Mouse (Mus musculus): ENCODE data around the gene Dnajc13.

The Dnajc13 gene

DNA sequence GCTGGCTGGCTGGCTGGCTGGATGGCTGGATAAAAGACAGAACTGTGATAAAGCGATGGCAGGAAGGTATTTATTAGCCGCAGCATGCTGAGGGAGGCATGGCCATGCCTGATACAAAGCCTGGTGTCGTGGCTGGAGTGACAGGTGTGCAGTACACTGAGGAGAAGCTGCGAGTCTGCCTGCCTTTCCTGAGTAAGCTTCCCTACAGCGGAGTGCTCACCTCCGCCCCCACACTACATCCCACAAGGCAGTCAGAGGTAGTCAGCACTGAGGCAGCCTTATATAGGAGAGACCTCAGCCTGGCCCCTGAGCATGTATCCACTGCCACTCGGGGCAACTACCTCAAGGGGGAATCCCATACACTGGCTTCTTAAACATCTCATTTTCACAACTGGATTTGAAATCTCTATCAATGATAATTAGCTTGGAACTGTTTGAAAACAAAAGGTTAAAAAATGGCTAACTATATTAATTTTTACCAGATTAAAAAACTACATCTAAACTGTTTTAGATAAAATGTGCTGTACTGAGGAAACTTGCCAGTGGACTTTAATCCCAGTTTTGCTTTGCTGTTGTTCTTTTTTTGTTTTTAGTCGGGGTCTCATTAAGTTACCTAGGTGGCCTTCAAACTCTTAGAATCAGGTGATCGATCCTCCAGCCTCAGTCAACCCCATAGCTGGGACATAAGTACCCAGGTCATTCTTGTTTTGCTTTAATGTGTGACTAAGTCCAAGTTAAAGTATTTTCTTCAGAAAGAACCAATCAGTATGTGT is 8.1 kb downstream of the Dnajc13 start:
- no peak for DNase-seq

DNA sequence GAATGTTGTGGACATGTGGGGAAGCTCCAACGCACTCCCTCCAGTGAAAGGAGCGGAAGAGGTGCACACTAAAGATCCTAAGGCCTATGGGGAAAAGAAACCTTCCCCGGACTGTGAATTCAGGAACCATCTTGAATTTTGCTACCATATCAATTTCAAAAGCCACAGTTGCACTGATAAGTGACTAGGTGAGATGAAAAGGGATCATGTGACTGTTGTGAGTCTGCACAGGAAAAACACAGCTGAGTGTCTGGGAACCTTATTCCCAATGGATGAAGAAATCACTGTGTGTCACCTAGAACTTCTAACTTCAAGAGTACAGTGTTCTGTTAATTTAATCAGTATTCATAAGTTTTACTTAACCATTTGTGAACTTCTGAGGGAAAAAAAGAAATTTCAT is 10.1 kb downstream of the Dnajc13 start:
- DNase-seq = no peak

DNA sequence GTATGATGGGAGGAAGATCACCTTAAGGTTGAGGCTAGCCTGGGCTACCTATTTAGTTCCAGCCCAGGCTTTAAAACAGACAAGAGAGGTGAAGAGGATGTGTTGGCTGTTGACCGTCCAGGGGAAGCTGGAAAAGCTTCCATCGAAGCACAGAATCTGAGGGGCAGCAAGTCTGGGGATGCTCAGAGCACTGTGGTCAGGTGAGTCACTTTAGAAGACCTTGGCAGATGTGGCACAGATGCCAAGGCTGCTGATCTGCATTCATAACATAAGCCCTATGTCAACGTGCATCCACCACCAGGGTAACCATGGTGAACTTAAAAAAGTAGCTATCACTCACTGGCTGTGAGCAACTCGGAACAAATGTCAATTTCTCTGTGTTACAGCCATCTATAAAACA is 11.0 kb downstream of the Dnajc13 start:
- no peak for DNase-seq

DNA sequence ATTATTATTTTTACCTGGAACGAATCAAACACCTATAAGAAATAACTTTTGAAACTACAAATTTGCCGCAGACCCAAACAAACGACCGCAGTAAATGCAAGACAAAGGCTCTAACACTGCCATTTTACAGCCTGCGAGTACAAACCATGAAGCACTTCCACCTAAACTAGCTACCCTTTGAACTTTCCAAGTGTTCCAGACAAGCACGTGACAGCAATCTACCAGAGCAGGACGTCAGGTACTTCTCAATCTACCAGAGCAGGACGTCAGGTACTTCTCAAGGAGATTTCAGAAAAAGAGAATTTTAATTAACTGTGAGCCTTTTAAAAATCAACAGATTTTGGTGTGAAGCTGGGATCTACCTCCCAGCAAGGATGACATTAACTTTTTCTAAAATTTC is 11.6 kb downstream of the Dnajc13 start:
- no peak for DNase-seq

DNA sequence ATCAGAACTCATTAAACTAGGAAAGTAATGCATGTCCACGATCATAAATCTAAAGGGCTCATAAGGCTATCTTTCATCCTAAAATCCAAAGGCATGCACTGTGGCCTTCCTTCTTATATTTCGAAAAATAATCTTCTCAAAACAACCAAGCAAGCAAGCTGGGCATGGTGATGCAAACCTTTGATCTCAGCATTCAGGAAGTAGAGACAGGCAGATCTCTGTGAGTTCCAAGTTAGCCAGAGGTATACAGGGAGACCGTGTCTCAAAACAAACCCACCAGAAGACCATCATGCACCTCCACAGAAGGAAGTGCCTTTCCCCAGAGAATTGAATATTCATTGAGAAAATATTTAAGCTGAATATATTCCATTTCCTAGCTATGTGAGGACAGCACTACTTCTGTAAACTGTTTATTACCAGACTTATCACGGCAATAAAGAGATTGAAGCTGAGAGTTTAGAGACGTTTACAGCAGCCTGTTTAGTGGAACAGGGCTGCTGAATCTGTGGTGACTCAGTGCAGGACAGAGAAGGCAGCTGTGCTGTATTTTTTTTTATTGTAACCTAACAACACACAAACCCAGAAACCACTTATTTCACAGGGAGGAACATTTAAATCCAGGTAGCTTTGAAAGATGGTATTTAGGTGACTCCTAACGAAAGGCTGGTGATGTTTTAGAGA is 15.3 kb downstream of the Dnajc13 start:
- no peak for DNase-seq

DNA sequence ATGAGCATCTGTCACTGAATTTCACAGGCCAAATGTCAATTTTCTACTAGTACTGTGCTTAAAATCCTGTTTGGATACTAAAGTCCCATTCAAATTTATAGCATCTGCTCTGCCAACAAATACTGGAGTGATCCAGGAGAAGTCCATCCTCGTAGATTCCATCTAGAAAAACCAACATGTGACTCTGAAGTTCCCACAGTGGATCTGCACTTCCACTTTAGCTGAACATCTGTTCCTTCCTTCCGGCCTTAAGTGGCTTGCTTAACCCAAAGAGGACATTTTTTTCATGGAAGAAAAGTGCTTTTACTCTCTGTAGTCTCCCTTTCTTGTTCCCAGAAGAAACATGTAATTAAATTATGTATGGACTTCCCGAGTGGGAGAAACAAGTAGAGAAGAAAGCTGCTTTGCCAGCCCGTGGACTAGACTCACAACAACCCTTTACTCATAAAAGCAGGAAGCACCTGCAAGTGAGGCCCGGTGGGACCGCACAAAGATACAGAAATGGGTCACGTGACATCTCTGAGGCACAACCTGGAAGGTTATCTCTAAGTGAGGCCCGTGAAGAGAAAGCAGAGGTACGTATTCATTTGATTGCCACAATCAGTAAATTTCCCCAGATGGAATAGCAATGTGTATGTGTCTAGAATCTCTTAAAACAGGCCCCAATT is 18.8 kb downstream of the Dnajc13 start:
- DNase-seq = peak; percentile 53

DNA sequence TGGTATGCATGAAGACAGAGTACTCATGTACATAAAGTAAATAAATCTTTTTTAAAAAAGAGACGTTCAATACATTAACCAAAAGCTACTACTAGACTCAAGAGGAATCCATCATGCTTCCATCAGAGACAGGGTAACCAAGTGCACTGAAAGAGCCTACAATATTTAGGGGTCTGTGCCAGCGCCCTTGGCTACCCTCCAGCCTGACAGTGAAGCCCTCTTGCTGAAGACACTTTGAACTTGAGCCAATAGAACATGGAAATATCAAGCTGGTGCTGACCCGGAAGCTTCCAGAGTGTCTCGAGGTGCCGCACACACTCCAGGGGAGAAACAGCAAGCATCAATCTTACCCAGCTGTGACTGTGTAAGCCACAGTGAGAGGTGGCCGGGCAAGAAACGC is 22.6 kb downstream of the Dnajc13 start:
- no peak for DNase-seq

DNA sequence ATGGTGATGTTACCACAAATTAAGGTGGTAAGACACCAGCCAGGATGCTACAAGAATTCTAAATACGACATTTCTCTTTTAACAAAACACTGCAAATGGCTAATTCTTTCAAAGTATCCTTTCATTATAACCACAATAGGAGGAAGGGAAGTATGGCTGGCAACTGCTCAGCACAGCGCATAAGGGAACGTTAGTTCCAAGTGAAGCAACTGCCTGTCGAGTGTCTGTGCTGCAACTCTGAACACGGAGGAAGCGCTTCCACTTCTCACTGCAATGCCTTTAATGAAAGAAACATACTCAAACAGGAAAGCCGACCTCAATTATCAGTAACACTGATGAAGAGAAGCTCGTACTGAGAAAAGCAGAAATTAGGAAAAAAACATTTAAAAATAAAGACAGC is 23.7 kb downstream of the Dnajc13 start:
- DNase-seq = no peak

DNA sequence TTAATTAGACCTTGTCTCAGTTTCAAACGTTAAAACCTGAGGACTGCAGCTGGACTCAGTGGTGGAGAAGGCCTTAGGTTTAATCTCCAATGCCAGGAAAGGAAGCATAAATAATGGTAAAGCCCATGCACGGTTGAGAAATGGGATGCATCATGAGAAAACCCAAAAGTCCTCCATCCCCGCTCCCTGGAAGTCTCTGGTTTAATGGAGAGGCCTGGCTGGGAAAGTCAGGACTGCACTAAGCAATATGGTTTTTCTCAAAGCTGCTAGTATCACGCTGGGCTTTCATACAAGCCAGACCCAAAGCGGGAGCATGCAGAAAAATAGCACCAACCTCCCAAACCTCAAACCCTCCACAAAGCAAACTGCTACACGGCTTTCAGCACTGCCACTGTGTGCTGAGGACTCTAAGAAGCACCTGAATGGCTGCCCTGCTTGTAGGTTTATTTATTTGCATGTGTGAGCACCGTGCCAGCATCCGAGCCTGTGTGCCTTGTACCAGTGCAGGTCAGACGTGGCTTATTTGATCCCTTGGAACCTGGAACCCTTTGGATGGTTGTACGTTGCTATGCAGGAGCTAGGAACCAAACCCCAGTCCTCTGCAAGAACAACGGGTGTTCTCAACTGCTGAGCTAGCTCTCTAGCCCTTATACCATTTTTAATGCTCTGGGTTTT is 26.3 kb downstream of the Dnajc13 start:
- no peak for DNase-seq

DNA sequence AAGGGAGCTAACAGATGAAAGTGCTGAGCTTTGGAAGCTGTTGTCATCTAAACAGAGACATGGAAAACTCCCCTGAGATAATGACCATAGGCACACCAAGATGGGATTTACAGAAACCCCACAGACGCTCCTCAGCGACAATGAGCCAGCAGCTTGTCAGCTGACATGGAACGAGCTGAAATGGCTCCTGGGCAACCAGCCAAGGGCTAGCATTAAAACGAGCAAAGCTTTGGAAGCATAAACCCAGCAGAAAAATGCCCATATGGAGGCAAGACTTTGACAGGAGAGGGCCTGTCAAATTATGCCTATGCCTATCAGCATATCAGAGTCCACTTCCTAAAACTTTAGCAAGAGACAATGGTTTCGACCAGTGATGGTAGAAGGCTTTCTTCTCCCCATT is 27.0 kb downstream of the Dnajc13 start:
- DNase-seq = no peak

DNA sequence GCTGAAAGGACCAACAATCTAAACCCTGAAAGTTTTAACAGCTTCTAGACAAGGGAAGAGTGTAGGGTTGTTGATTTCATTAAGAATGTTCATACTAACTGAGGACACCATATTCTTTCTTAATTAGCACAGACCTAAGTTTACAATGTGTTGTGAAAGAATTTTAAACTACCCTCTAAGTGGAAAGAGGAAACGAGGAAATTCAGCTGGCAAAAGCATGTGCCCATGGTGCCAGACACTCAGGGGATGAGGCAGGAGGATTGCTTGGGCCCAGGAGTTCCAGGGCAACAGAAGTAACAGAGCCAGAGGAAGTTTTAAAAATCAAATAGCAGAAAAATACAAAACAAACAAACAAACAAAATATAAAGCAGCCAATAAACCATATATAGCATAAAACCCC is 28.9 kb downstream of the Dnajc13 start:
- no peak for DNase-seq

DNA sequence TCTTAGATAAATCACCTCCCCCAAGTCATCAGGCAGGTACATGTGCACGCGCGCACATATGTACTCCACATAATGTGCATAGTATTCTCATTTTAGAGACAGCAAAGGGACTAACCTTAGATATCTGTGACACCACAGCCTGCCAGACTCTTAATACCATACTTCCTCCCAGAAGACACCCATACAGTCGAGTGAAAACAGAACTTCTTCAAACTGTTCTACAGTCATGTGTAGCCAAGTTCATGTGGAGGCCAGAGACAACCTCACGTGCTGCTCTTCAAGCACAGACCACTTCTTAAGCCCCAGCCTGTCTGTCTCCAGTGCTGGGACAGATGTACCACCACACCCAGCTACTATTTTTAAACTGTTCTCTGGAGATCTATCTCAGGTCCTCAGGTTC is 29.7 kb downstream of the Dnajc13 start:
- DNase-seq = no peak

DNA sequence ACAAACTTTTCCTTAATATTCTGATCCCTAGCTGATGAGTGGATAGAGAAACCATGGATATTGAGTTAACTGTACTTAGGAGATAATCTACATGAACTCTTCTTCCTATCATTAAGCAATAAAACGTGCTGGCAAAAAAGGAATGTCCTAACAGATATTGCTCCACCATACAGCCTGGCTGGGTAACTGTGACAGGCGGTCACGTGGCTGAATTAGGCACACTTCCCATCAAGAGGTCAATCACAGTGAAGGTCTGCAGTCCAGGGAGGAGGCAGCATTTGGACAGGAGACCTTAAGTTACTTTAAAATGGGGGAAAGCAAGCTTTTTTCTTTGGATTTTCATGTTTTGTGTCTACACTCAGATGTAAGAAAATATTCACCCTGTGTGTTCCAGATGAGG is 30.7 kb downstream of the Dnajc13 start:
- no peak for DNase-seq

DNA sequence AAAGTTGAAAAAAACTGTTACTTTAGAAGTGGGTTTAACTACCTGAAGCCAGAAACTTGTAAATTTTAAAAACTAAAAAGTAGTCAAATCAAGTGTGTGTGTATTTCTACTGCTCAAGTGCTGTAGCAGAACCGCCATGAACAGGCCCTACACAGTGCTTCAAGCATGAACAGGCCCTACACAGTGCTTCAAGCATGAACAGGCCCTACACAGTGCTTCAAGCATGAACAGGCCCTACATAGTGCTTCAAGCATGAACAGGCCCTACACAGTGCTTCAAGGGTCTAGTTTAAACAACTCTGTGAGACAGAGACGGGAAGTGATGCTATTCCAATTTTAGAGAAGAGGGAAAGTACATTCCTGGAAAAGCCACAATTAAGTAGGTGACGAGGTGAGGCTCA is 51.3 kb downstream of the Dnajc13 start:
- DNase-seq = no peak

DNA sequence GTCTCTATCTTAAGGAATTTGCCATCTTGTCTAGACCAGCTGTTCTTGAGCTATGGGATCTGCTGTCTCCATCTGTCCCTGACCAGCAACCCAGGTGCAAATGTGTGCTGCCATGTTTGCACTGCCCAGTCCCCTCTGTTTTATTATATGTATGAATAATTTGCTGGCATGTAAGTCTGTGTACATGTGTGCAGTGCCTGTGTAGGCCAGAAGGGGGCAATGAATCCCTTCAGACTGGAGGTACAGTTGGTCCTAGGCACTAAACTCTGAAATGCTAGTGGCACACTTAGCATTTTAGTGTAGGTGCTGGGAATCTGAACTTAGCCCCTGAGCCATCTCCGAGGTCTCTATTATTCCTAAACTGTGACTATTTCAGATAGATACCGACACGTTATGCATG is 58.9 kb downstream of the Dnajc13 start:
- peak; percentile 66 for DNase-seq

DNA sequence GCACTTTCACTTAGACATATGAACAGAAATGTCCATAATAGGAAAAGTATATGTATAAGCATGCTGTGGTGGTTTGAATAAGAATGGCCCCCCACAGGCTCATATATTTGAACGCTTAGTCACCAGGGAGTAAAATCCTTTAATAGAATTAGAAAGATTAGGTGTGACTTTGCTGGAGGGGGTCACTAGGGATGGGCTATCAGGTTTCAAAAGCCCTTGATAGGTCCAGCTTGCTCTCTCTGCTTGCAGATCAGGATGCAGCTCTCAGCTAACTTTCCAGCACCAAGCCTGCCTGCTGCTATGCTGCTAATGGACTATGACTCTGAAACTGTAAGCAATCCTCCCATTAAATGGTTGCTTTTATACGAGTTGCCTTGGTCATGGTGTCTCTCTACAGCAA is 68.2 kb downstream of the Dnajc13 start:
- no peak for DNase-seq

DNA sequence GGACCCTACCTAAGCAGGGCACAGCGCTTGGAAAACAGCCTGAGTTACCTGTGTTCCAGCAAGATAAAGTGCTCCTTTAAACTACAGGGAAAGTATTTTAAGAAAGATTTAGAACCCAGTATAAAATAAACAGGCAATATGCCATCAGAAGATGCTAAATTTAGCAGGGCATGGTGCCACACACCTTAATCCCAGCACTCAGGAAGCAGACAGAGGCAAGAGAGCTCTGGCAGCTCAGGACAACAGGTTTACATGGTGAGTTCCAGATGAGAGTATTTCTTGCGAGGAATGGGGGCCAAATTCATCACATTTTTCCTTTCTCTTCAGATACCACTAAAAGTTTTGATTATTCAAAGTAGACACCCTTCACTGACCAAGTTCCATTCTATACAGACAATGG is 68.8 kb downstream of the Dnajc13 start:
- DNase-seq = no peak

DNA sequence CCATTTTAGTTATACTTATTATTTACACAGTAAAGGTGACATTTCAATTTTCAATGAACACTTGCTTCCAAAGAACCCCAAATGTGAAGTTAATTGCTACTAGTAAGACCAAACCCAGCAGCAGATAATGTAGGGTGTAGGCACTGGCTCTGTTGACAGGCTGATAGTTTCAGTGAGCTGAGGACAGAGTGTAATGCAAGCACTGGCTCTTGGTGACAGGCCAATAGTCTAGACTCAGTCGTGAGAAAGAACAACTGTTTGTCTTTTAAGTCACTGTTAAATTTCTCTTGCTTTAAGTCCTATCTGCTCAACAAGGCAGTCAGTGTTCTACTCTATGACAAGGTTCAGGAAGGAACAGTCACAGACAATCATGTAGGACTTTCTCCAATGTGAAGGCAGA is 69.4 kb downstream of the Dnajc13 start:
- no peak for DNase-seq

DNA sequence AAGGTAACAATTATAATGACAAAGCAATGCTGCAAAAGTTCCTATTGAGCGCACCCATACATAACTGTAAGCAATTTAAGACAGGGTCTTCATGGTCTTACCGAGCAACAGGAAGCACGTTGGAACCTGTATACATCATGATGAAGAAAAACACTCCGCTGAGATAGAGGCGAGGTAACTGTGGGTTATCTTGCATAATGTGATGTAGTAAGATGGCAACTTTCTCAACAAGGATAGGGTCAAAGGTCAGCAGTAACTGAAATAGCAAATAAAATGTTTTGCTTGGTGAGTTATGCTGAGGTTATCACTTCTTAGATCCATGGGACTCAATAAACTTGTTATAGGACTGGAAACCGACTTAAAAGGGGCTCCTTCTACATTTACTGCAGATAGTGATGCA is 70.2 kb downstream of the Dnajc13 start:
- no peak for DNase-seq

DNA sequence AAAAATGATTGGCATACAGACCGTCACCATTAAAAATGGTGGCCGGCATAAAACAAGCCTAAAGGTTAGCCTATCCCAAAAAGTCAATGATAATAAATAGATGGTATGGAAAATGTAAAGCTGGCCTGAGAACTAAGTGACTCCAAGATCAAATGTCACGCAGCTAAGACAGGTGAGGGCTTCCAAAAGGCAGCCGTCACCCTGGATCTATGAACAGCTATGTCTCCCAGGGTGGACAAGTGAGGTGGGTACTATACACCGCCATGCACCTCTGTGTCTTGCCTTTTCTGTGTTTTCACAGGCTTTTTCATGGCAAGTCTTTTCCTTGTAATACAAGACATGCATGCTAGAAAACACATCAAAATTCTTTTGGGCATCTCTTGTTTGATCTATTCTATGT is 73.1 kb downstream of the Dnajc13 start:
- no peak for DNase-seq

DNA sequence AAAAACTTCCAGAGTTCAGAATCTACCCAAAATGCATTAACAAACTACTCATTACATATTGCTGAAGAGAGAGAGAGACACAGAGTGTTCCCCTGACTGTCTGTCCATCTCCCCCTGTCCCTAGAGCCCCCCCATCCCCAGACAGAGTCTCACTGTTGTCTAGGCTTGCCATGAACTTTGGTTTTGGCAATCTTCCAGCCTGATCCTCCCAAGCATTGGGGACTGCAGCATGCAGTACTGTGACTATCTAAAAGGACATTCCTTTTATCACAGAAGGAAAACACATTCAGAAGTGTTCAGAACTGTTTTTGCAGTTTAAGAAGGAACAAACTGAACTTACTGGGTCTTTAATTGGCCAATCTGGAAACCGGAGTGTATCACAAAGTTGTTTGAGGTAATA is 74.0 kb downstream of the Dnajc13 start:
- DNase-seq = no peak

DNA sequence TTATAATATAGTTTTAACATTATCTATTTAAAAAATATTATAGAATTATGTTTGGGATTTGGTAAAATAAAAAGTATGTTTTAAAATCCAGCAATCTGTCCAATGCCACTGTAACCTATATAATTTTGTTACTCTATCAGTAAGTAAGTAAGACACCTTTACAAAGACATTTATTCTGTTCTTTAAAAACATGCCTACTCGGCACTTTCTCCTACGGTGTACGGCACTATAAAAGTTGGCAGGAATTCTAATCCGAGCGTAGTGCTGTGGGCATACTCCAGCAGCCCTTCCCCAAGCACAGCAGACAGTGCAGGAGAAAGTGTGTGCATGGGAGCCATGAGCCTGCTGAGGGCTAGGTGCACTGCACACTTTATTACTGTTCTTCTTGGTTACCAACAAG is 75.7 kb downstream of the Dnajc13 start:
- no peak for DNase-seq

DNA sequence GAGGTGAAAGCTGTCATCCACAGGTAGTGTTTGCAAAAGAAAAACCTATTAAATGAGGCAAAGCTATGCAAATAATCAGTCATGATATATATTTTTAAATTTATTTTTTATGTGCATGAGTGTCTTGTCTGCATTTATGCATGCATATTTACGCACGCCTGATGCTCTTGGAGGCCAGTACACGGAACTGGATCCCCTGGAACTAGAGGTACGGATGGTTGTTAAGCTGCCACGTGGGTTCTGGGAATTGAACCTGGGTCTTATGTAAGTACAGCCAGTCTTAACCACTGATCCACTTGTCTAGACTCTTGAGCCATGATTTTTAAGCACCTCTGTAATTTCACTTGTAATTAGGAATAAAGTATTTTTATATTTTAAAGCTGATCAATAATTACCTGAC is 79.5 kb downstream of the Dnajc13 start:
- DNase-seq = no peak

DNA sequence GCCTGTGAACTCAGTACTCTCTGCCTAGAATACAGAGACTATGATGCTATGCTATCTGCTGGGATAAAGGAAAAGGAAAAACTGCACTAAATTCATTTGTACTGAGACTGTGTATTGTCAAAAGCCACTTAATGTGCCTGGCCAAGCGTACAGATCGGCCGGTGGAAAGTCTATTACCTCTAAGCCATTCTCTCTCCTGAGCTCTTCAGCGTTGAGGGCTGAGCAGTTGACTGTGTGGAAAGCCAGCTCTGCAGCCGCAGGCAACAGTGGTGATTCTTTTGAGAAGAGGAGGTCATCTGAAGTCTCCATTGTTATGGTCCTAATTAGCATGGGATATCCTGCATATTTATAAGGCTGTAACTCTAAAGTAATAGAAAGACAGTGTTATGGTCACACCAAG is 80.4 kb downstream of the Dnajc13 start:
- DNase-seq = no peak
